Mouse (Mus musculus): ENCODE results near the gene Scgb2b19.
"Not testable (repeated sequence)": the region's sequence is repeated elsewhere in the genome, so short reads cannot be mapped to it uniquely, and the experiment has no call there.

The Scgb2b19 gene

DNA sequence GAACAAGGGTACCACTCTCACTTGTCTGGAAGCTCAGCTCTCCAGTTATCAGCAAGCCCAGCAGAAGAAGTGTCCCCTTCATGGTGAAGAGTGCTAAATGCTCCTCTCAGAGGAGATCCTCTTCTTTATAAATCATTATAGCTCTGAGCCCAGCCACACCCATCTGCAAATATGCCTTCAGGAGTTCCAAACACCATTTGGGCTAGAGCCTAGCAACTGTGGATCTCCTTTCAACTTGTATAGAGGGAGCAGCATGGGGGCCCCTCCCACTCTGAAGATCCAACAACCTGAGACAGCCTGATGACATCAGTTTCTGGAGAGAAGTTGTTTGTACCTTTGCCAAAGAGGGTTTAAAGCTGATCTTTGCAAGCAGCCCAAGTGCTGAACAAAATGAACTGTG is at the start of gene Scgb2b19:
Gene Scgb2b19, minus strand, starts transcription at position 101 of the 400 bp plus-strand sequence.
- DNase-seq (ENCODE audit: extremely low spot score): not testable (repeated sequence)

DNA sequence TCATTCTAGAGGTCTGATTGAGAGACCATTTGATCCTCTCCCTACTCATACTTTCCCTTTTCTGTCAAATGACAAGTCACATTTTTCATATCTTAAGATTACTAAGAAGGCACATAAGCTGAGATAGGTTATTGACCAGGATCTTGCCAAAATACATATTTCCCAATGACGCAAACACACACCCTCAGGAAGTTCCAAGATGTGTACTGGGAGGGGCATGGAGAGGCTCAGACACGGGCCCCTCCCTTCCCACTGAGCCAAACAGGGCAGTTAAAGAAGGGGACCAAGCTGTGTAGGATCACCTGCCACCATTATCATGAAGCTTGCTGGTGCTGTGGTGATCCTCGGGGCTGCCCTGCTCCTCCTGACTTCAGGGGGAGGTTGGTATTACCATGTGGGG is 6.9 kb upstream of the Scgb2b19 start, which contains the start of gene Scgb1b19:
Gene Scgb1b19, plus strand, starts transcription at position 301 of the 400 bp plus-strand sequence.
- DNase-seq (ENCODE audit: extremely low spot score): not testable (repeated sequence)

All from embryo, embryonic 9.5 days (tissue).